Mouse (Mus musculus) ES-E14 (cell line): ENCODE data around the gene Kxd1. TPM values are rescaled to one million over a fixed set of nuclear protein-coding genes. Genes with fewer than 3 reads are reported as not detected.

Experiments
- DNase-seq: peaks from one replicate; pipeline ENCODE4 v3.0.0-alpha.2; 2013; ENCODE audit warnings: low read depth, low spot score
- H3K27ac ChIP-seq: 2 replicates; pipeline ENCODE4 v1.5.1; 2012; ENCODE audit warnings: low read depth, mild to moderate bottlenecking, low read length, moderate library complexity, mixed read lengths; ENCODE audit not compliant: poor library complexity, insufficient read depth, severe bottlenecking
- H3K36me3 ChIP-seq: 2 replicates; pipeline ENCODE4 v1.6.1; 2012; ENCODE audit warnings: mild to moderate bottlenecking, low read length, moderate library complexity, mixed read lengths; ENCODE audit not compliant: control insufficient read depth, poor library complexity, insufficient read depth, severe bottlenecking
- H3K4me1 ChIP-seq, 2 experiments: fragments of 150-350 bp in 1 of 2; sonication (generic) in 1 of 2; 2 replicates each; pipeline ENCODE4 v1.6.1; 2012; ENCODE audit warnings: low read length in 2 of 2, mild to moderate bottlenecking in 1 of 2, mixed read lengths in 1 of 2; ENCODE audit not compliant: control insufficient read depth in 2 of 2, insufficient read depth in 2 of 2, poor library complexity in 1 of 2
- H3K4me3 ChIP-seq, 2 experiments: fragments of 150-350 bp in 1 of 2; sonication (generic) in 1 of 2; 2 replicates each; pipeline ENCODE4 v1.5.1; 2012; ENCODE audit warnings: low read length in 2 of 2, low read depth in 1 of 2, mild to moderate bottlenecking in 1 of 2, mixed read lengths in 1 of 2; ENCODE audit not compliant: insufficient read depth in 1 of 2, poor library complexity in 1 of 2, severe bottlenecking in 1 of 2
- H3K9ac ChIP-seq: 2 replicates; pipeline ENCODE4 v1.6.1; 2012; ENCODE audit warnings: low read depth, mild to moderate bottlenecking, low read length, mixed read lengths; ENCODE audit not compliant: poor library complexity, insufficient read depth, severe bottlenecking
- H3K9me3 ChIP-seq: fragments of 150-350 bp; sonication (generic); 2 replicates; pipeline ENCODE4 v1.6.1; 2012; ENCODE audit warnings: low read depth, mild to moderate bottlenecking, low read length; ENCODE audit not compliant: control insufficient read depth, insufficient read depth
- CHD2 ChIP-seq: IDR thresholded peaks from 2 replicates; pipeline ENCODE4 v1.6.1; 2014; ENCODE audit warnings: mild to moderate bottlenecking, low read depth, low read length, inconsistent platforms
- HCFC1 ChIP-seq: IDR thresholded peaks from 2 replicates; pipeline ENCODE4 v1.6.1; 2012; ENCODE audit warnings: low read length, inconsistent platforms, borderline replicate concordance; ENCODE audit not compliant: insufficient read depth
- MAFK ChIP-seq: IDR thresholded peaks from 2 replicates; pipeline ENCODE4 v1.6.1; 2014; ENCODE audit warnings: mild to moderate bottlenecking, low read depth, low read length, inconsistent platforms; ENCODE audit not compliant: insufficient read depth
- ZC3H11A ChIP-seq: IDR thresholded peaks from 2 replicates; pipeline ENCODE4 v1.6.1; 2012; ENCODE audit warnings: low read depth, mild to moderate bottlenecking, inconsistent platforms, low read length, borderline replicate concordance
- ZNF384 ChIP-seq: IDR thresholded peaks from 2 replicates; pipeline ENCODE4 v1.6.1; 2012; ENCODE audit warnings: low read depth, low read length, inconsistent platforms
- in situ Hi-C, 2 experiments: fragments of 600-800 bp; cut with MboI; formaldehyde crosslinking; loops; one replicate each; pipeline ENCODE4 v1.15.1; 2025; ENCODE audit warnings: low sequenced_read_pairs in 2 of 2, inconsistent platforms in 1 of 2; ENCODE audit not compliant: unreplicated experiment in 2 of 2
- total RNA-seq: library from RNA; depleted of rRNA; stranded (reverse); fragments of 300-350 nt; gene quantifications from 2 replicates; pipeline ENCODE4 v1.2.3, GENCODE M21; 2012

Gene Kxd1
- total RNA-seq, 1 experiment = 35.3 TPM

GRCm38 (mm10) chr8:70490880-70491495 lies 36.8 kb downstream of the Kxd1 start:
- H3K27ac ChIP-seq = no peak overlapping the region
- no peak for TF ChIP-seq ZC3H11A
- no peak for TF ChIP-seq HCFC1
- no peak for TF ChIP-seq MAFK
- no peak for TF ChIP-seq ZNF384
- no peak for TF ChIP-seq CHD2
- peaks cover 7 to 39% of the 10 kb centered on the region in 2 experiments; a peak in 2 of 4 replicates for H3K4me1 ChIP-seq
- DNase-seq = no peak
- H3K4me3 ChIP-seq = no peak overlapping the region
- no peaks in the 10 kb centered on the region for H3K9me3 ChIP-seq
- no peak overlapping the region for H3K9ac ChIP-seq
- no peaks in the 10 kb centered on the region for H3K36me3 ChIP-seq
- in situ Hi-C loops = no loop called here

GRCm38 (mm10) chr8:70490061-70490879 lies 37.5 kb downstream of the Kxd1 start:
- in situ Hi-C loops = no loop called here
- no peak for DNase-seq
- no peak overlapping the region for H3K4me3 ChIP-seq
- H3K9ac ChIP-seq = no peak overlapping the region
- TF ChIP-seq HCFC1 = no peak
- TF ChIP-seq CHD2 = no peak
- TF ChIP-seq MAFK = no peak
- TF ChIP-seq ZC3H11A = no peak
- no peak for TF ChIP-seq ZNF384
- no peak overlapping the region for H3K27ac ChIP-seq
- H3K36me3 ChIP-seq = no peaks in the 10 kb centered on the region
- no peaks in the 10 kb centered on the region for H3K9me3 ChIP-seq
- H3K4me1 ChIP-seq = peaks cover 7 to 38% of the 10 kb centered on the region in 2 experiments; a peak in 2 of 4 replicates

GRCm38 (mm10) chr8:70489576-70489975 lies 38.2 kb downstream of the Kxd1 start:
- Histone ChIP-seq H3K36me3 (no peaks in the 10 kb centered on the region), H3K4me3 (peak overlapping the region; percentile 6 to 29; a peak in 3 of 4 replicates), H3K27ac (no peak overlapping the region), H3K9me3 (no peaks in the 10 kb centered on the region), H3K9ac (no peak overlapping the region), H3K4me1 (peaks cover 7 to 35% of the 10 kb centered on the region in 2 experiments; a peak in 2 of 4 replicates)
- DNase-seq = no peak
- no peak for TF ChIP-seq HCFC1
- no peak for TF ChIP-seq CHD2
- TF ChIP-seq ZNF384 = no peak
- TF ChIP-seq MAFK = no peak
- TF ChIP-seq ZC3H11A = no peak
- in situ Hi-C loops = no loop called here

GRCm38 (mm10) chr8:70488931-70489470 lies 38.8 kb downstream of the Kxd1 start:
- in situ Hi-C loops = no loop called here
- peaks cover 7 to 30% of the 10 kb centered on the region in 2 experiments; a peak in 2 of 4 replicates for H3K4me1 ChIP-seq
- no peaks in the 10 kb centered on the region for H3K36me3 ChIP-seq
- peak overlapping the region; percentile 25 to 29; a peak in 2 of 4 replicates for H3K4me3 ChIP-seq
- TF ChIP-seq HCFC1 (no peak), MAFK (no peak), ZC3H11A (no peak), CHD2 (no peak), ZNF384 (no peak)
- H3K27ac ChIP-seq = no peak overlapping the region
- no peaks in the 10 kb centered on the region for H3K9me3 ChIP-seq
- DNase-seq = no peak
- H3K9ac ChIP-seq = peak overlapping the region; percentile 39; the same call in 1 of the 2 replicates
